Mouse (Mus musculus) C3H10T1/2 (cell line): ENCODE results near the gene Rnf7. TPM values are rescaled to one million over a fixed set of nuclear protein-coding genes. Genes with fewer than 3 reads are reported as not detected.

Source experiments
- polyA plus RNA-seq, 2 experiments: library from polyadenylated mRNA; unstranded; fragments of >200 nt; fragmentation: generic; extraction: Trizol; gene quantifications; one replicate each; pipeline ENCODE4 v1.2.1; 2012; ENCODE audit warnings: missing spikeins in 2 of 2

Gene Rnf7
- 10 to 100 TPM; 38.5 to 86.6 TPM for polyA plus RNA-seq

GRCm38 (mm10) chr9:96478071-96478888, at the start of gene Rnf7:
Gene Rnf7 (minus strand): TSS chr9:96478675.

DNA sequence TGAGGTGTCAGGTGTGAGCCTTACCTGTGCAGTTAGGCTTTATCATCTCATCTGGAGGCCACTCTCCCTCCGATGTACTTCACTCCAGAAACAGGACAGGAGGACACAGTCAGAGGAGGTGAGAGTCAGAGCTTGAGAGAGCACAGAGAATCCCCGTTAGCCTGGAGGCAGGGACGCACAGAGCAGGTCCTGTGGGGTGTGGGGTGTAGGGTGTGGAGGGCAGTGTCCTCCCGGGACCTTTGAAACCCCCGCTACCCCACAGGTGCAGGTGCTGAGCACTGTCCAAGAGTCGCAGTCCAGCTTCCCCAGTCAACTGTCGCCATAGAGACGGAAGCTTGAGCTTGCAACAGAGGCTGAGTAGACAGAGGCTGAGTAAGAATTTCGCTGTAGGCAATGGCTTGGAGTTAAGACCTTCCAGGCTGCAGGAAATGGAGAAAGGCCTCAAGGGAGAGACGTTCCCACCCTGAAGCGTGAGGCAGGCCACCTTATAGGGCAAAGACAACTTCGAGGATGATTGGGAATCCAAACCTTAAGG, 46.6 kb upstream of the Rnf7 start, which contains the start of gene Gm28729:
Gm28729 (minus strand) TSS at position 293 of the 535 bp plus-strand sequence.

Other genes starting within 250 kb of the Rnf7 start
- 10 to 100 TPM; 18.0 to 42.1 TPM for gene Atp1b3, start 114.2 kb downstream of the Rnf7 start, polyA plus RNA-seq
- not detected for gene Gm28729, start 46.6 kb upstream of the Rnf7 start, polyA plus RNA-seq
- gene Rasa2, start 152.9 kb upstream of the Rnf7 start, polyA plus RNA-seq: under 1 TPM; 0.19 to 0.96 TPM